Mouse (Mus musculus): ENCODE measurements at regions not wholly inside any gene's neighbourhood (a gene's known extent, or its start where the extent isn't known, plus 50 kb on each side); places are given as distances from the start of the nearest gene placed in this dataset.

- CTCF ChIA-PET = no interaction called here
These were observed 245.3 kb downstream of the Adamts20 start for GRCm38 (mm10) chr15:94219907-94220306.

GRCm38 (mm10) chr15:94216703-94217102 is 248.5 kb downstream of the Adamts20 start:
- CTCF ChIA-PET = interaction anchor here (0.7 kb wide), 1 partner anchor 46 kb away, joined by 6 read pairs; no protein-coding TSS in a partner anchor

- CTCF ChIA-PET = no interaction called here
These were observed 250.8 kb downstream of the Adamts20 start for GRCm38 (mm10) chr15:94214440-94214839.

GRCm38 (mm10) chr15:94213393-94213792 is 251.8 kb downstream of the Adamts20 start:
- CTCF ChIA-PET = no interaction called here

- CTCF ChIA-PET = no interaction called here
These were observed 256.7 kb downstream of the Adamts20 start for GRCm38 (mm10) chr15:94208476-94208875.

GRCm38 (mm10) chr15:94206454-94206853 is 258.8 kb downstream of the Adamts20 start:
- CTCF ChIA-PET = no interaction called here

- CTCF ChIA-PET = no interaction called here
These were observed 259.8 kb downstream of the Adamts20 start for GRCm38 (mm10) chr15:94205309-94205893.

- CTCF ChIA-PET = no interaction called here
These were observed 275.1 kb downstream of the Adamts20 start for GRCm38 (mm10) chr15:94190081-94190488.

GRCm38 (mm10) chr15:94187588-94187987 is 277.6 kb downstream of the Adamts20 start:
- CTCF ChIA-PET = no interaction called here

- CTCF ChIA-PET = no interaction called here
These were observed 281.4 kb downstream of the Adamts20 start for GRCm38 (mm10) chr15:94183663-94184375.

GRCm38 (mm10) chr15:94174083-94174482 is 291.1 kb downstream of the Adamts20 start:
- CTCF ChIA-PET = no interaction called here

- CTCF ChIA-PET = no interaction called here
These were observed 304.4 kb downstream of the Adamts20 start for GRCm38 (mm10) chr15:94160806-94161205.

GRCm38 (mm10) chr15:94139534-94139958 is 325.7 kb downstream of the Adamts20 start:
- CTCF ChIA-PET = no interaction called here

- CTCF ChIA-PET = no interaction called here
These were observed 327.9 kb downstream of the Adamts20 start for GRCm38 (mm10) chr15:94137159-94137952.

GRCm38 (mm10) chr15:94112801-94113200 is 352.4 kb downstream of the Adamts20 start:
- CTCF ChIA-PET = no interaction called here

- CTCF ChIA-PET = no interaction called here
These were observed 358.0 kb downstream of the Adamts20 start for GRCm38 (mm10) chr15:94107186-94107716.

- CTCF ChIA-PET = no interaction called here
These were observed 374.6 kb downstream of the Adamts20 start for GRCm38 (mm10) chr15:94090644-94091043.

GRCm38 (mm10) chr15:94089856-94090255 is 375.4 kb downstream of the Adamts20 start:
- CTCF ChIA-PET = no interaction called here

GRCm38 (mm10) chr15:94082369-94082768 is 382.8 kb downstream of the Adamts20 start:
- CTCF ChIA-PET = no interaction called here

GRCm38 (mm10) chr15:94077056-94077455 is 388.2 kb downstream of the Adamts20 start:
- CTCF ChIA-PET = no interaction called here

- CTCF ChIA-PET = no interaction called here
These were observed 390.9 kb downstream of the Adamts20 start for GRCm38 (mm10) chr15:94074161-94074950.

- CTCF ChIA-PET = no interaction called here
These were observed 397.5 kb downstream of the Adamts20 start for GRCm38 (mm10) chr15:94067721-94068120.
